Mouse (Mus musculus): ENCODE data around the gene Fstl1. TPM values are rescaled to one million over a fixed set of nuclear protein-coding genes. Genes with fewer than 3 reads are reported as not detected.

The Fstl1 gene
- total and polyA plus RNA-seq, 3 experiments = 0.08 to 0.35 TPM; not detected in 1

- DNase-seq (ENCODE audit: low read depth, low spot score) = no peak
- Histone ChIP-seq H3K27me3 (ENCODE audit: control insufficient read depth in 1 of 2, insufficient read depth in 2 of 2, low read length in 2 of 2) (peaks cover 0 to 2% of the 10 kb centered on the region in 2 experiments; a peak in 2 of 4 replicates), H3K36me3 (ENCODE audit: control insufficient read depth in 1 of 2, insufficient read depth in 2 of 2, low read length in 2 of 2) (peaks cover 0 to 3% of the 10 kb centered on the region in 2 experiments; a peak in 2 of 4 replicates), H3K4me1 (ENCODE audit: control insufficient read depth in 1 of 2, insufficient read depth in 2 of 2, low read length in 2 of 2) (no peaks in the 10 kb centered on the region), H3K4me3 (ENCODE audit: control insufficient read depth in 1 of 2, insufficient read depth in 1 of 2, low read depth in 2 of 2, low read length in 2 of 2) (no peak overlapping the region), H3K79me2 (ENCODE audit: control insufficient read depth, insufficient read depth, low read length, poor library complexity) (no peaks in the 10 kb centered on the region), H3K9me3 (replicated peaks; ENCODE audit: insufficient read depth, low read length) (no peaks in the 10 kb centered on the region), H3K27ac (ENCODE audit: control insufficient read depth, low read depth, low read length) (no peak overlapping the region), H3K9ac (ENCODE audit: control insufficient read depth, low read depth, low read length, poor library complexity, severe bottlenecking) (peak overlapping the region; percentile 9; the same call in 1 of the 2 replicates)
- no peak for TF ChIP-seq ZC3H11A (IDR thresholded peaks at IDR 0.05; ENCODE audit: low read depth, low read length)
- TF ChIP-seq SIN3A (IDR thresholded peaks at IDR 0.05; ENCODE audit: low read length) = no peak
- TF ChIP-seq EP300 (IDR thresholded peaks at IDR 0.05; ENCODE audit: low read depth in 1 of 2, low read length in 2 of 2) = peak in 1 of 2 experiments; percentile 43; a peak in 1 of 4 replicates
- no peak for TF ChIP-seq KAT2A (conservative IDR thresholded peaks at IDR 0.05; ENCODE audit: low read depth, low read length)
Observed at GRCm38 (mm10) chr16:37813691-37814382, 37.2 kb downstream of the Fstl1 start.

- peak; percentile 48; the same call in 1 of the 2 replicates for TF ChIP-seq SMC3 (IDR thresholded peaks at IDR 0.05; ENCODE audit: low read depth, low read length)
- TF ChIP-seq ZMIZ1 (IDR thresholded peaks at IDR 0.05; ENCODE audit: low read depth, low read length) = no peak
- no peak for TF ChIP-seq RCOR1 (IDR thresholded peaks at IDR 0.05; ENCODE audit: low read depth, low read length)
- TF ChIP-seq TCF12 (IDR thresholded peaks at IDR 0.05; ENCODE audit: low read depth, low read length) = no peak
- TF ChIP-seq POLR2AphosphoS2 (IDR thresholded peaks at IDR 0.05; ENCODE audit: low read length) = no peak
- TF ChIP-seq ELF1 (IDR thresholded peaks at IDR 0.05; ENCODE audit: low read depth, low read length) = no peak
- no peak for TF ChIP-seq NRF1 (IDR thresholded peaks at IDR 0.05; ENCODE audit: insufficient read depth, low read depth, low read length, poor library complexity, severe bottlenecking)
- TF ChIP-seq ZNF384 (IDR thresholded peaks at IDR 0.05; ENCODE audit: low read depth, low read length) = peak; percentile 96
- TF ChIP-seq CTCF (IDR thresholded peaks at IDR 0.05 in 2 of 3, conservative IDR thresholded peaks at IDR 0.05 in 1 of 3; ENCODE audit: control insufficient read depth in 1 of 3, insufficient read depth in 1 of 3, low read depth in 2 of 3, low read length in 3 of 3, poor library complexity in 1 of 3, severe bottlenecking in 1 of 3) = peak in 2 of 3 experiments; percentile 38 to 66; a peak in 4 of 6 replicates
- TF ChIP-seq EP300 (IDR thresholded peaks at IDR 0.05; ENCODE audit: low read depth in 1 of 2, low read length in 2 of 2) = no peak
- no peak for TF ChIP-seq TAL1 (IDR thresholded peaks at IDR 0.05; ENCODE audit: low read length)
- TF ChIP-seq ZKSCAN1 (IDR thresholded peaks at IDR 0.05; ENCODE audit: low read depth, low read length) = no peak
- TF ChIP-seq ZC3H11A (IDR thresholded peaks at IDR 0.05; ENCODE audit: low read depth, low read length) = no peak
- TF ChIP-seq MEF2A (IDR thresholded peaks at IDR 0.05; ENCODE audit: extremely low read depth, insufficient replicate concordance, low read depth, low read length, poor library complexity, severe bottlenecking) = no peak
- peak; percentile 59 for TF ChIP-seq RAD21 (IDR thresholded peaks at IDR 0.05; ENCODE audit: low read depth, low read length)
- TF ChIP-seq POLR2AphosphoS5 (IDR thresholded peaks at IDR 0.05; ENCODE audit: borderline replicate concordance, low read depth, low read length) = no peak
- 0 out of 2 replicates have a peak, but pooled peaks have one; percentile 19 for TF ChIP-seq SIN3A (IDR thresholded peaks at IDR 0.05; ENCODE audit: low read length)
- no peak for TF ChIP-seq USF1 (IDR thresholded peaks at IDR 0.05; ENCODE audit: low read depth, low read length)
- TF ChIP-seq MYB (IDR thresholded peaks at IDR 0.05; ENCODE audit: low read depth, low read length) = no peak
- no peak for TF ChIP-seq JUND (IDR thresholded peaks at IDR 0.05; ENCODE audit: low read depth, low read length)
- 0 out of 2 replicates have a peak, but pooled peaks have one; percentile 28 for TF ChIP-seq HCFC1 (IDR thresholded peaks at IDR 0.05; ENCODE audit: low read depth, low read length)
- TF ChIP-seq MXI1 (IDR thresholded peaks at IDR 0.05; ENCODE audit: low read depth, low read length) = no peak
- no peak for TF ChIP-seq TBP (IDR thresholded peaks at IDR 0.05; ENCODE audit: low read depth, low read length)
- Histone ChIP-seq H3K4me3 (ENCODE audit: control insufficient read depth in 1 of 2, insufficient read depth in 1 of 2, low read depth in 2 of 2, low read length in 2 of 2) (no peak overlapping the region), H3K27ac (ENCODE audit: control insufficient read depth, low read depth, low read length) (no peak overlapping the region; the same call in 1 of the 2 replicates), H3K9ac (ENCODE audit: control insufficient read depth, low read depth, low read length, poor library complexity, severe bottlenecking) (no peak overlapping the region), H3K9me3 (replicated peaks; ENCODE audit: insufficient read depth, low read length) (no peaks in the 10 kb centered on the region), H3K27me3 (ENCODE audit: control insufficient read depth in 1 of 2, insufficient read depth in 2 of 2, low read length in 2 of 2) (peaks cover 0 to 2% of the 10 kb centered on the region in 2 experiments; a peak in 2 of 4 replicates), H3K4me1 (ENCODE audit: control insufficient read depth in 1 of 2, insufficient read depth in 2 of 2, low read length in 2 of 2) (no peaks in the 10 kb centered on the region), H3K79me2 (ENCODE audit: control insufficient read depth, insufficient read depth, low read length, poor library complexity) (no peaks in the 10 kb centered on the region), H3K36me3 (ENCODE audit: control insufficient read depth in 1 of 2, insufficient read depth in 2 of 2, low read length in 2 of 2) (peaks cover 0 to 3% of the 10 kb centered on the region in 2 experiments; a peak in 2 of 4 replicates)
- DNase-seq (ENCODE audit: low read depth, low spot score) = peak; percentile 86
Observed at GRCm38 (mm10) chr16:37814383-37814971, 37.8 kb downstream of the Fstl1 start.

Measured in MEL (cell line).